Mouse (Mus musculus) limb, embryonic 11.5 days (tissue): ENCODE data around the gene Sec22c. TPM values are rescaled to one million over a fixed set of nuclear protein-coding genes. Genes with fewer than 3 reads are reported as not detected.

ENCODE experiments used
- ATAC-seq: fragments of 200-750 bp; cut with Nextera tagmentation; 2 replicates; pipeline ENCODE4 v1.8.0; 2017; ENCODE audit warnings: low read depth; ENCODE audit not compliant: insufficient number of reproducible peaks, low FRiP score, low TSS enrichment
- DNase-seq: peaks from one replicate; pipeline ENCODE4 v3.0.0-alpha.2; 2015; ENCODE audit warnings: low spot score
- H3K27ac ChIP-seq: fragments of 300-500 bp; sonication (generic); replicated peaks from 2 replicates; pipeline ENCODE4 v1.5.1; 2014; ENCODE audit warnings: low read depth, mild to moderate bottlenecking, low read length
- H3K27me3 ChIP-seq: fragments of 300-500 bp; sonication (generic); 2 replicates; pipeline ENCODE4 v1.6.1; 2014; ENCODE audit warnings: mild to moderate bottlenecking, low read length, mixed read lengths; ENCODE audit not compliant: control insufficient read depth, insufficient read depth
- H3K36me3 ChIP-seq: fragments of 300-500 bp; sonication (generic); 2 replicates; pipeline ENCODE4 v1.6.1; 2014; ENCODE audit warnings: mild to moderate bottlenecking, low read length, moderate library complexity, mixed read lengths; ENCODE audit not compliant: control insufficient read depth, insufficient read depth
- H3K4me1 ChIP-seq: fragments of 300-500 bp; sonication (generic); 2 replicates; pipeline ENCODE4 v1.6.1; 2014; ENCODE audit warnings: low read length, mixed read lengths; ENCODE audit not compliant: control insufficient read depth, insufficient read depth
- H3K4me2 ChIP-seq: fragments of 300-500 bp; sonication (generic); 2 replicates; pipeline ENCODE4 v1.6.1; 2014; ENCODE audit warnings: low read depth, mild to moderate bottlenecking, moderate library complexity; ENCODE audit not compliant: severe bottlenecking
- H3K4me3 ChIP-seq: fragments of 300-500 bp; sonication (generic); 2 replicates; pipeline ENCODE4 v1.5.1; 2014; ENCODE audit warnings: low read depth, low read length
- H3K9ac ChIP-seq: fragments of 300-500 bp; sonication (generic); 2 replicates; pipeline ENCODE4 v1.6.1; 2014; ENCODE audit warnings: mild to moderate bottlenecking, low read length
- H3K9me3 ChIP-seq: fragments of 300-500 bp; sonication (generic); 2 replicates; pipeline ENCODE4 v1.6.1; 2016; ENCODE audit warnings: low read length; ENCODE audit not compliant: control insufficient read depth
- WGBS: fragments of 180-500 bp; shearing (Covaris S2); extraction: QIAGEN DNeasy Blood & Tissue Kit; methylation state at CpG from one replicate; pipeline ENCODE4 v1.1.7; 2014; 5-methylcytosine and 5-hydroxymethylcytosine counted together
- polyA plus RNA-seq: library from polyadenylated mRNA; unstranded; fragments of >200 nt; fragmentation: Nextera tagmentation; extraction: Ambion mirVana; gene quantifications from 2 replicates; pipeline ENCODE4 v1.2.1, GENCODE M21; 2014

The Sec22c gene
- polyA plus RNA-seq, 1 experiment from 2014 or later = 10.7 TPM

DNA sequence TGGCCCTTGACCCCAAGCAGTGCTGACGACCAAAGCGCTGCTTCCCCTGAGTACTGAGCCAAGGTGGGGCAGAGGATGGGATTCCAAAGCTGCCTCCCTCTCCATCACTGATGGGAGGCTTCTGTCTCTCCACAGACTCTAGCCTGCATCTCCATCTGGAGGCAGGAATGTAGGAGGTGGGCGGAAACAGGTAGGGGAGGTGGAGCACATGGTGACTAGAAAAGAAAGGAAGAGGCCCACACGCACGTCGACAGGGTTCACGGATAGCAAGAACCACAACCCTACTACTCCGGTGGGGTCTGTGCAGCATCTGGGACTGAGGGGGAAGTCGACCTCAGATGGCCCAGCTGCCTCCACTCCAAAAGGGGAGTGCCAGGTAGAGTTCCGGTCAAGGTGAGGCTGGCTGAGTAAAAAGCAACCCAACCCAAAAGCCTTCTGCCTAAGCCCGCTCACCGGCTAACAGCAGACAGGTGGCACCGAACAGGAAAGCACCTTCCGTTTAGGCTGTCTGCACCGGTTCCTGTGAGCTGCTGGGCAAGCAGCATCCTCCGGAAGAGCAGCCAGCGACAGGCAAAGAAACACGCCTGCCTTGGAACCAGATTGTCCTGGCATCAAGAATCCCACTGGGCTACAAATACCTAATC lies 23.1 kb downstream of the Sec22c start:
- WGBS = 73% methylated on average over 18 of the region's 18 CpGs
- no peaks in the 10 kb centered on the region for H3K9me3 ChIP-seq
- no peak overlapping the region for H3K27ac ChIP-seq
- H3K9ac ChIP-seq = no peak overlapping the region
- no peak overlapping the region for H3K4me3 ChIP-seq
- peaks cover 3% of the 10 kb centered on the region; the same call in 1 of the 2 replicates for H3K36me3 ChIP-seq
- H3K4me2 ChIP-seq = no peak overlapping the region
- ATAC-seq = no peak
- no peaks in the 10 kb centered on the region for H3K27me3 ChIP-seq
- no peaks in the 10 kb centered on the region for H3K4me1 ChIP-seq
- DNase-seq = no peak

- Histone ChIP-seq H3K27ac (no peak overlapping the region), H3K4me3 (no peak overlapping the region), H3K9me3 (no peaks in the 10 kb centered on the region), H3K4me2 (no peak overlapping the region), H3K36me3 (peaks cover 2% of the 10 kb centered on the region; the same call in 1 of the 2 replicates), H3K9ac (no peak overlapping the region), H3K4me1 (no peaks in the 10 kb centered on the region), H3K27me3 (no peaks in the 10 kb centered on the region)
- ATAC-seq (no peak), DNase-seq (no peak)
- 84% methylated on average over 8 of the region's 8 CpGs for WGBS
These were observed 24.1 kb downstream of the Sec22c start for GRCm38 (mm10) chr9:121681191-121681590.

GRCm38 (mm10) chr9:121679549-121679948 lies 25.7 kb downstream of the Sec22c start:
- no peak overlapping the region for H3K4me2 ChIP-seq
- H3K9me3 ChIP-seq = no peaks in the 10 kb centered on the region
- ATAC-seq (peak; percentile 67), DNase-seq (peak; percentile 73)
- no peak overlapping the region for H3K4me3 ChIP-seq
- no peak overlapping the region for H3K9ac ChIP-seq
- no peaks in the 10 kb centered on the region for H3K4me1 ChIP-seq
- H3K36me3 ChIP-seq = no peaks in the 10 kb centered on the region; the same call in 1 of the 2 replicates
- 28% methylated on average over 6 of the region's 6 CpGs for WGBS
- H3K27ac ChIP-seq = no peak overlapping the region
- H3K27me3 ChIP-seq = no peaks in the 10 kb centered on the region

GRCm38 (mm10) chr9:121677476-121677875 lies 27.8 kb downstream of the Sec22c start:
- no peak for ATAC-seq
- 78% methylated on average over 8 of the region's 8 CpGs for WGBS

GRCm38 (mm10) chr9:121677069-121677468 lies 28.2 kb downstream of the Sec22c start:
- H3K4me2 ChIP-seq = no peak overlapping the region
- H3K9me3 ChIP-seq = no peaks in the 10 kb centered on the region
- no peak overlapping the region for H3K4me3 ChIP-seq
- DNase-seq = no peak
- WGBS = 72% methylated on average over 4 of the region's 4 CpGs
- no peak for ATAC-seq
- no peaks in the 10 kb centered on the region for H3K4me1 ChIP-seq
- H3K36me3 ChIP-seq = no peaks in the 10 kb centered on the region
- H3K9ac ChIP-seq = no peak overlapping the region
- H3K27ac ChIP-seq = no peak overlapping the region
- H3K27me3 ChIP-seq = no peaks in the 10 kb centered on the region

More at GRCm38 (mm10) chr9:121677476-121677875, 27.8 kb downstream of the Sec22c start:
- Histone ChIP-seq H3K4me3 (no peak overlapping the region), H3K9ac (no peak overlapping the region), H3K27me3 (no peaks in the 10 kb centered on the region), H3K27ac (no peak overlapping the region), H3K36me3 (no peaks in the 10 kb centered on the region), H3K4me1 (no peaks in the 10 kb centered on the region), H3K4me2 (no peak overlapping the region), H3K9me3 (no peaks in the 10 kb centered on the region)
- no peak for DNase-seq

- ATAC-seq = no peak
- H3K4me1 ChIP-seq = no peaks in the 10 kb centered on the region
- no peak overlapping the region for H3K9ac ChIP-seq
- 88% methylated on average over 2 of the region's 2 CpGs for whole genome bisulfite sequencing
- no peaks in the 10 kb centered on the region for H3K36me3 ChIP-seq
- no peak for DNase-seq
- no peak overlapping the region for H3K4me3 ChIP-seq
- no peak overlapping the region for H3K27ac ChIP-seq
- H3K27me3 ChIP-seq = peaks cover 4% of the 10 kb centered on the region
- H3K4me2 ChIP-seq = no peak overlapping the region
- no peaks in the 10 kb centered on the region for H3K9me3 ChIP-seq
These were observed 29.7 kb downstream of the Sec22c start for GRCm38 (mm10) chr9:121675556-121675955.

- Histone ChIP-seq H3K36me3 (no peaks in the 10 kb centered on the region), H3K4me1 (no peaks in the 10 kb centered on the region), H3K4me3 (no peak overlapping the region), H3K9ac (no peak overlapping the region), H3K27ac (no peak overlapping the region), H3K4me2 (no peak overlapping the region), H3K27me3 (peaks cover 9% of the 10 kb centered on the region), H3K9me3 (no peaks in the 10 kb centered on the region)
- WGBS = 86% methylated on average over 9 of the region's 9 CpGs
- ATAC-seq = no peak
- no peak for DNase-seq
These were observed 30.3 kb downstream of the Sec22c start for GRCm38 (mm10) chr9:121675011-121675410.

GRCm38 (mm10) chr9:121673716-121674115 lies 31.6 kb downstream of the Sec22c start:
- ATAC-seq = no peak
- Histone ChIP-seq H3K36me3 (no peaks in the 10 kb centered on the region), H3K4me1 (no peaks in the 10 kb centered on the region; the same call in 1 of the 2 replicates), H3K27me3 (peaks cover 17% of the 10 kb centered on the region), H3K27ac (no peak overlapping the region), H3K9me3 (no peaks in the 10 kb centered on the region), H3K9ac (no peak overlapping the region), H3K4me3 (no peak overlapping the region), H3K4me2 (no peak overlapping the region)
- DNase-seq = no peak
- WGBS = 81% methylated on average over 5 of the region's 5 CpGs

GRCm38 (mm10) chr9:121672311-121672710 lies 33.0 kb downstream of the Sec22c start:
- 48% methylated on average over 5 of the region's 5 CpGs for WGBS
- Histone ChIP-seq H3K27ac (no peak overlapping the region), H3K9me3 (no peaks in the 10 kb centered on the region), H3K4me2 (no peak overlapping the region), H3K4me1 (no peaks in the 10 kb centered on the region; the same call in 1 of the 2 replicates), H3K36me3 (no peaks in the 10 kb centered on the region), H3K27me3 (peaks cover 20% of the 10 kb centered on the region), H3K9ac (no peak overlapping the region), H3K4me3 (no peak overlapping the region)
- ATAC-seq (no peak), DNase-seq (no peak)
